Mouse (Mus musculus) embryonic facial prominence, embryonic 12.5 days (tissue): Measurements from ENCODE around the gene Atr. TPM values are rescaled to one million over a fixed set of nuclear protein-coding genes. Genes with fewer than 3 reads are reported as not detected.

Experiments
- ATAC-seq: fragments of 200-750 bp; cut with Nextera tagmentation; 2 replicates; pipeline ENCODE4 v1.8.0; 2017; ENCODE audit not compliant: insufficient number of reproducible peaks, insufficient read depth, low FRiP score, low TSS enrichment
- H3K27ac ChIP-seq: fragments of 300-500 bp; sonication (generic); 2 replicates; pipeline ENCODE4 v1.5.1; 2016; ENCODE audit warnings: mild to moderate bottlenecking
- H3K27me3 ChIP-seq: fragments of 300-500 bp; sonication (generic); 2 replicates; pipeline ENCODE4 v1.6.1; 2016; ENCODE audit warnings: mild to moderate bottlenecking, moderate library complexity
- H3K36me3 ChIP-seq: fragments of 300-500 bp; sonication (generic); 2 replicates; pipeline ENCODE4 v1.6.1; 2016; ENCODE audit warnings: mild to moderate bottlenecking
- H3K4me1 ChIP-seq: fragments of 300-500 bp; sonication (generic); 2 replicates; pipeline ENCODE4 v1.6.1; 2016
- H3K4me2 ChIP-seq: fragments of 300-500 bp; sonication (generic); replicated peaks from 2 replicates; pipeline ENCODE4 v1.6.1; 2016; ENCODE audit warnings: mild to moderate bottlenecking, moderate library complexity
- H3K4me3 ChIP-seq: fragments of 300-500 bp; sonication (generic); 2 replicates; pipeline ENCODE4 v1.5.1; 2016; ENCODE audit warnings: mild to moderate bottlenecking
- H3K9ac ChIP-seq: fragments of 300-500 bp; sonication (generic); 2 replicates; pipeline ENCODE4 v1.6.1; 2016; ENCODE audit warnings: mild to moderate bottlenecking, moderate library complexity
- H3K9me3 ChIP-seq: fragments of 300-500 bp; sonication (generic); 2 replicates; pipeline ENCODE4 v1.6.1; 2016; ENCODE audit warnings: mild to moderate bottlenecking, moderate library complexity
- WGBS: fragments of 180-500 bp; shearing (Covaris S2); methylation state at CpG from one replicate; pipeline ENCODE4 v1.1.7; 2016; 5-methylcytosine and 5-hydroxymethylcytosine counted together
- polyA plus RNA-seq: library from polyadenylated mRNA; unstranded; fragments of >200 nt; fragmentation: Nextera tagmentation; extraction: Ambion mirVana; gene quantifications from 2 replicates; pipeline ENCODE4 v1.2.1, GENCODE M21; 2016

Atr gene
- polyA plus RNA-seq, 1 experiment from 2014 or later, result 24.1 TPM

- H3K9ac ChIP-seq, result no peak overlapping the region
- no peak overlapping the region for H3K4me2 ChIP-seq
- 0 out of 2 replicates have a peak, but pooled peaks cover 3% of the 10 kb centered on the region for H3K4me1 ChIP-seq
- ATAC-seq, result no peak
- H3K27ac ChIP-seq, result no peak overlapping the region
- H3K9me3 ChIP-seq, result no peaks in the 10 kb centered on the region
- H3K27me3 ChIP-seq, result no peaks in the 10 kb centered on the region
- WGBS, result 77% methylated on average over 3 of the region's 3 CpGs
- H3K4me3 ChIP-seq, result no peak overlapping the region
- H3K36me3 ChIP-seq, result no peaks in the 10 kb centered on the region
Observed at GRCm38 (mm10) chr9:95839424-95839823, 18.0 kb upstream of the Atr start.

DNA sequence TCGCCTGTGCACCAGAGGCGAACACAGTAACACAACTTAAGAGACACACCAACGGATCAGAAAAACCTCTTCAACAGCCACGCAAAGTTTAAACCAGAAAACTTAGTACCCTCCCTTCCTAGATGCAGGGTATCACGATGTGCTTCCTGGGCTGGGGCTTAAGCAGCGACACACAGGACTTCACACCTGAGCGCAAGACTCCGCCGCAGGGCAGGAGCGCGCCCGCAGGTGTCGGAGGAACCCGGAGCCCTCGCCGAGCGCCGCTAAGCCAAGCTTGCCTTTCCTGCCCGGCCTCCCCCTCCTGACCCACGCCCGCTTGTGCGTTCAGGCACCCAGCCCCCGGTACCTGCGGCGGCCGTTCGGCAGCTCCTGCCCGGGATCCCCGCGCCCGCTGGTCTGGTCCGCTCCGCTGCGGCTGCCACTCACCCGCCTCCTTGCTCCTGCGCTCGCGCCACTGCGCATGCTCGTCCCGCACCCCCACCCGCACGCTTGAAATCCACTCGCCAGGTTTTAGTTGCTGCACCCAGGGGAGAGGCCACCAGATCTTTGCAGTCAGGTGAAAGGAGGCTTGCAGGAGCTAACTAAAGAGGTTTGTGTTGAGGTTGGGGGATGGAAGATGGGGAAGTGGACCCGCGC lies 12.5 kb upstream of the Atr start, which contains the start of gene Pls1:
TSS of gene Pls1 (minus strand) at position 487 of the 636 bp plus-strand sequence.
- H3K4me1 ChIP-seq, result 0 out of 2 replicates have a peak, but pooled peaks cover 3% of the 10 kb centered on the region
- 2% methylated on average over 46 of the region's 46 CpGs for WGBS
- H3K9me3 ChIP-seq, result no peaks in the 10 kb centered on the region
- no peaks in the 10 kb centered on the region for H3K36me3 ChIP-seq
- peak within 1 kb of the TSS; percentile 91 for H3K4me2 ChIP-seq
- H3K27me3 ChIP-seq, result no peaks in the 10 kb centered on the region
- H3K4me3 ChIP-seq, result peak within 1 kb of the TSS; percentile 58
- peak within 1 kb of the TSS; percentile 61 for H3K9ac ChIP-seq
- peak; percentile 86 for ATAC-seq
- no peak within 1 kb of the TSS for H3K27ac ChIP-seq

- no peak overlapping the region for H3K27ac ChIP-seq
- 64% methylated on average over 4 of the region's 4 CpGs for WGBS
- H3K4me2 ChIP-seq, result peak overlapping the region; percentile 91
- 0 out of 2 replicates have a peak, but pooled peaks cover 3% of the 10 kb centered on the region for H3K4me1 ChIP-seq
- no peaks in the 10 kb centered on the region for H3K36me3 ChIP-seq
- no peak overlapping the region for H3K4me3 ChIP-seq
- ATAC-seq, result no peak
- no peaks in the 10 kb centered on the region for H3K27me3 ChIP-seq
- H3K9me3 ChIP-seq, result no peaks in the 10 kb centered on the region
- H3K9ac ChIP-seq, result no peak overlapping the region
Observed at GRCm38 (mm10) chr9:95845711-95846110, 11.7 kb upstream of the Atr start.

- Histone ChIP-seq H3K4me1 (no peaks in the 10 kb centered on the region), H3K4me2 (no peak overlapping the region), H3K27me3 (no peaks in the 10 kb centered on the region), H3K9ac (no peak overlapping the region), H3K36me3 (no peaks in the 10 kb centered on the region), H3K4me3 (no peak overlapping the region), H3K9me3 (no peaks in the 10 kb centered on the region), H3K27ac (no peak overlapping the region)
- ATAC-seq, result no peak
- WGBS, result 63% methylated on average over 11 of the region's 11 CpGs
Observed at GRCm38 (mm10) chr9:95851671-95852070, 5.7 kb upstream of the Atr start.

DNA sequence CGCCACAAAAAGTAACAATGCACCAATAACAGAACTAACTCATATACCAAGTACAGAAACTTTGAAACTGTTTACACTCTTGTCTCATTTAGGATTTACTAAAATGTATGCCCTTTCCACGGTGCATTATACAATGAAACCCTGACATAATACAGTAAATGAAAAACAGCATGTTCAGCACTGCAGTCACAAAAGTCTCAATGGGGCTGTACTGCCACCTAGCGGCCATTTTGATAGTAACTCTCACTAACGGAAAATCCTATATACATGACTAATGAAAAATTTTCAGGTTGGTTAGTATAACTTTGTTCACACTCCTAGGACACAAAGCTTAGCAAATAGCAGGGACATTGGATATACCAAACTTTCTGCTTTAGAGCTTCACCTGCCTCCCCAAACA lies 4.5 kb upstream of the Atr start:
- no peak for ATAC-seq
- H3K4me2 ChIP-seq, result no peak overlapping the region
- no peak overlapping the region for H3K9ac ChIP-seq
- WGBS, result 19% methylated on average over 4 of the region's 4 CpGs
- H3K9me3 ChIP-seq, result no peaks in the 10 kb centered on the region
- no peak overlapping the region for H3K4me3 ChIP-seq
- H3K27ac ChIP-seq, result no peak overlapping the region
- no peaks in the 10 kb centered on the region for H3K4me1 ChIP-seq
- no peaks in the 10 kb centered on the region for H3K36me3 ChIP-seq
- H3K27me3 ChIP-seq, result no peaks in the 10 kb centered on the region

GRCm38 (mm10) chr9:95854891-95855290 lies 2.5 kb upstream of the Atr start:
- no peak overlapping the region for H3K4me3 ChIP-seq
- H3K4me2 ChIP-seq, result no peak overlapping the region
- H3K36me3 ChIP-seq, result no peaks in the 10 kb centered on the region
- 78% methylated on average over 2 of the region's 2 CpGs for WGBS
- H3K9ac ChIP-seq, result no peak overlapping the region
- H3K27ac ChIP-seq, result no peak overlapping the region
- ATAC-seq, result no peak
- no peaks in the 10 kb centered on the region for H3K4me1 ChIP-seq
- no peaks in the 10 kb centered on the region for H3K27me3 ChIP-seq
- no peaks in the 10 kb centered on the region for H3K9me3 ChIP-seq

DNA sequence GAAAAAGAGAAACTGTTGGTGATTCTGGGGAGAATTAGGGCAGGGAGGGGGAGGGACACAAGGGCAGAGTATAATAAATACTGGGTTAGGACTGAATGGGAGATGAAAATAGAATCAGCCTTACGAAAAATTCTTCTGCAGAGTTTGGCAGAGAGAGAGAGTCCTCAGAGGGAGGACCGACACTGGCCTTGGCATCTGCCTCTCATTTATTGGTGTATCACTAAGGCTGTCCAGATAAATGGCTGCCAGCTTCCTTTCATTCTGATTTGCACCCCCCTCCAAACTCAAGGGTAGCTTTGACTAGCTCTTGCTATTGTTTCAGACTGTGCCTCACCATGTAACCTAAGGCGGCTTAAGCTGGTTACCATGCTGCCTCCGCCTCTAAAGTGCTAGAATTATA lies 1.4 kb upstream of the Atr start:
- H3K9ac ChIP-seq, result no peak overlapping the region
- H3K4me1 ChIP-seq, result no peaks in the 10 kb centered on the region
- H3K36me3 ChIP-seq, result no peaks in the 10 kb centered on the region
- H3K9me3 ChIP-seq, result no peaks in the 10 kb centered on the region
- H3K4me3 ChIP-seq, result no peak overlapping the region
- H3K4me2 ChIP-seq, result no peak overlapping the region
- no peaks in the 10 kb centered on the region for H3K27me3 ChIP-seq
- WGBS, result 88% methylated on average over 4 of the region's 4 CpGs
- no peak for ATAC-seq
- H3K27ac ChIP-seq, result no peak overlapping the region

GRCm38 (mm10) chr9:95858027-95858570 lies 702 bp downstream of the Atr start:
- peak; percentile 8; the same call in 1 of the 2 replicates for ATAC-seq
- H3K27ac ChIP-seq, result peak overlapping the region; percentile 81

DNA sequence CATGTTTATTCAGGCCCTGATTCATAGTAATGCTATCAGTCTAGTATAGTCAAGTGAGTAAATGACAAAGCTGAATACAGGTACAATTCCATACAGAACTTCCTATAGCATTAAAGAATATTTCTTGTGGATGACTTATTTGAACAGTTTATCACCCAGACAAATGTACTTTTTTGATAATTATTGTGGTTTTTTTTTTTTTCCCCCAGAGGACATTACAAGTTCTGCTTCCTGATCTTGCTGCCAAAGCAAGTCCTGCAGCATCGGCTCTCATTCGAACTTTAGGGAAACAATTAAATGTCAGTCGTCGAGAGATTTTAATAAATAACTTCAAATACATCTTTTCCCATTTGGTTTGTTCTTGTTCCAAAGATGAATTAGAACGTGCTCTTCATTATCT lies 20.8 kb downstream of the Atr start:
- no peak for ATAC-seq
- 92% methylated on average over 5 of the region's 5 CpGs for WGBS
- Histone ChIP-seq H3K4me2 (no peak overlapping the region), H3K9me3 (no peaks in the 10 kb centered on the region), H3K27ac (no peak overlapping the region), H3K4me3 (no peak overlapping the region), H3K4me1 (no peaks in the 10 kb centered on the region), H3K9ac (no peak overlapping the region), H3K36me3 (peaks cover 16% of the 10 kb centered on the region), H3K27me3 (no peaks in the 10 kb centered on the region)

More at GRCm38 (mm10) chr9:95858027-95858570, 702 bp downstream of the Atr start:
- Histone ChIP-seq H3K9ac (peak overlapping the region; percentile 80), H3K4me1 (no peaks in the 10 kb centered on the region), H3K27me3 (no peaks in the 10 kb centered on the region), H3K4me3 (peak overlapping the region; percentile 89), H3K36me3 (no peaks in the 10 kb centered on the region), H3K4me2 (peak overlapping the region; percentile 90), H3K9me3 (no peaks in the 10 kb centered on the region)
- under 1% methylated on average over 31 of the region's 31 CpGs for WGBS

DNA sequence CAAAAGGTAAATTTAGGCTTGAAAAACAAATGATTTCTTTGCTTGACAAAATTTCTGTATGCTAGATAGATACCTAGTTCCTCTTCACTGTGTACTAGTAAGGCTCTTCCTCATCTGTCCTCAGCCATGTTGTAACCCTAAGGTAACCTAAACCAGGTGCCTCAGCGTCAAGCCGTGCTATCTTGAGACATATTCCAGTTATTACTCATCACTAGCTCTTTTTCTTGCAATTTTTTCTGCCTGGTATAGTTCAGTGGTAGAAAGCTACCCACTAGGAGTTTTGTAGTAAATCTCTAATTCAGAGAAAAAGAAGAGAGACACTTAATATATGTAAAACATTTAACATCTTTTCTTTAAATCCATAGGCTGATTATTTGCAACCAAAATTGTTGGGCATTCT lies 25.4 kb downstream of the Atr start:
- ATAC-seq, result no peak
- no peak overlapping the region for H3K27ac ChIP-seq
- 92% methylated on average over 2 of the region's 2 CpGs for WGBS
- H3K9me3 ChIP-seq, result no peaks in the 10 kb centered on the region
- peaks cover 21% of the 10 kb centered on the region for H3K36me3 ChIP-seq
- no peaks in the 10 kb centered on the region for H3K4me1 ChIP-seq
- H3K4me3 ChIP-seq, result no peak overlapping the region
- H3K27me3 ChIP-seq, result no peaks in the 10 kb centered on the region
- H3K4me2 ChIP-seq, result no peak overlapping the region
- H3K9ac ChIP-seq, result no peak overlapping the region

- Histone ChIP-seq H3K27me3 (no peaks in the 10 kb centered on the region), H3K4me2 (no peak overlapping the region), H3K4me1 (no peaks in the 10 kb centered on the region), H3K9ac (no peak overlapping the region), H3K36me3 (peaks cover 11% of the 10 kb centered on the region), H3K4me3 (no peak overlapping the region), H3K9me3 (no peaks in the 10 kb centered on the region), H3K27ac (no peak overlapping the region)
- WGBS, result 87% methylated on average over 5 of the region's 5 CpGs
- ATAC-seq, result no peak
Observed at GRCm38 (mm10) chr9:95897392-95897791, 40.0 kb downstream of the Atr start.

DNA sequence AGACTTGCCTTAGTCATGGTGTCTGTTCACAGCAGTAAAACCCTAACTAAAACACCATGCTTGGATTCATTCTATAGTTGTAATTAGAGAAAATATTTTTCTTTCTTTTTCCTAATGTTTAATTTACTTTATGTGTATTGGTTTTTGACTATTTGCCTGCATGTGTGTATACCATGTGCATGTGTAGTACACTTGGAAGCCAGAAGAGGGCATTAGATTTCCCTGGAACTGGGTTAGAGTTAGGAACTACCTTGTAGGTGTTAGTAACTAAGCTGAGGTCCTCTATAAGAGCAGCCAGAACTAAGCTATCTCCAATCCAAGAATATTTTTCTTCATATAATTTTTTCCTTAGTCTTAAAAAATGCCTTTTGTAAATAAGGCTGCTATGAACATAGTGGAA lies 75.5 kb downstream of the Atr start:
- Histone ChIP-seq H3K27me3 (no peaks in the 10 kb centered on the region), H3K4me3 (no peak overlapping the region), H3K9me3 (no peaks in the 10 kb centered on the region), H3K27ac (no peak overlapping the region), H3K9ac (no peak overlapping the region), H3K4me2 (no peak overlapping the region), H3K4me1 (no peaks in the 10 kb centered on the region), H3K36me3 (peaks cover 23% of the 10 kb centered on the region)
- no peak for ATAC-seq
